ENCODE assay signal across 12 mouse cellular contexts in genomic region chr1:55963867-55964266, GRCm38 (mm10).
"Had no signal": no experiment of that assay in that cellular context is flagged by ENCODE, and none has a peak within 500 bp of the region (broad histone marks: within the 10 kb centered on the region; RNA-seq: fewer than 3 reads in every experiment).

No protein-coding gene starts in this region.

- H3K4me3 ChIP-seq: midbrain, embryonic 13.5 days; midbrain, embryonic 15.5 days; neural tube, embryonic 12.5 days had no signal

- H3K27me3 ChIP-seq: midbrain, embryonic 13.5 days; neural tube, embryonic 12.5 days had no signal

- H3K9ac ChIP-seq: lung, embryonic 14.5 days; midbrain, embryonic 13.5 days; midbrain, embryonic 15.5 days; neural tube, embryonic 12.5 days had no signal

- ATAC-seq: midbrain, embryonic 13.5 days; midbrain, embryonic 15.5 days had no signal

- H3K4me2 ChIP-seq: lung, embryonic 14.5 days; midbrain, embryonic 11.5 days; midbrain, embryonic 13.5 days; midbrain, embryonic 15.5 days; neural tube, embryonic 12.5 days had no signal

- H3K27ac ChIP-seq: midbrain, embryonic 13.5 days; midbrain, embryonic 15.5 days; neural tube, embryonic 12.5 days had no signal

- DNase-seq: lung, adult 18-20 months; lung, embryonic 14.5 days; lung, postnatal 10 days; lung, postnatal 4 days; right cerebral cortex, postnatal 14 days; thymus, adult 18-20 months; thymus, postnatal 14 days; thymus, postnatal 36 days had no signal

- H3K9me3 ChIP-seq: midbrain, embryonic 13.5 days; midbrain, embryonic 15.5 days; neural tube, embryonic 12.5 days had no signal

- H3K4me1 ChIP-seq: midbrain, embryonic 13.5 days; midbrain, embryonic 15.5 days; neural tube, embryonic 12.5 days had no signal

- H3K36me3 ChIP-seq: midbrain, embryonic 13.5 days; midbrain, embryonic 15.5 days; neural tube, embryonic 12.5 days had no signal
